Mouse (Mus musculus): ENCODE measurements around the gene Pcsk6.

The Pcsk6 gene

GRCm38 (mm10) chr7:66003865-66004638 lies 142.5 kb downstream of the Pcsk6 start:
- POLR2A ChIA-PET, result interaction anchor here in 2 of 4 experiments (0.8 to 1.0 kb wide), 2 partner anchors 17 to 75 kb away, joined by 4 read pairs; partner anchors contain the start of gene Selenos (in 1 of the 2)

GRCm38 (mm10) chr7:66005066-66005465 lies 143.5 kb downstream of the Pcsk6 start:
- POLR2A ChIA-PET, result no interaction called here

More at GRCm38 (mm10) chr7:66003865-66004638, 142.5 kb downstream of the Pcsk6 start:
- CTCF ChIA-PET, result interaction anchor here in 2 of 4 experiments (0.6 to 0.7 kb wide), 2 partner anchors 11 to 25 kb away, joined by 4 read pairs; no protein-coding TSS in a partner anchor

GRCm38 (mm10) chr7:66008161-66008891 lies 146.8 kb downstream of the Pcsk6 start:
- ChIA-PET POLR2A (interaction anchor here in 1 of 4 experiments (0.6 to 1.2 kb wide), 2 partner anchors 14 to 41 kb away, joined by 3 to 4 read pairs; no protein-coding TSS in a partner anchor), CTCF (interaction anchor here in 1 of 4 experiments (0.6 kb wide), 1 partner anchor 400 kb away, joined by 3 read pairs; no protein-coding TSS in a partner anchor)

More at GRCm38 (mm10) chr7:66005066-66005465, 143.5 kb downstream of the Pcsk6 start:
- CTCF ChIA-PET, result interaction anchor here in 2 of 4 experiments (0.6 to 0.7 kb wide), 2 partner anchors 12 to 24 kb away, joined by 4 read pairs; no protein-coding TSS in a partner anchor

GRCm38 (mm10) chr7:66008892-66009273 lies 147.3 kb downstream of the Pcsk6 start:
- ChIA-PET CTCF (interaction anchor here in 1 of 4 experiments (0.6 kb wide), 1 partner anchor 399 kb away, joined by 3 read pairs; no protein-coding TSS in a partner anchor), POLR2A (interaction anchor here in 1 of 4 experiments (0.6 kb wide), 1 partner anchor 40 kb away, joined by 4 read pairs; no protein-coding TSS in a partner anchor)

GRCm38 (mm10) chr7:66010518-66010917 lies 149.0 kb downstream of the Pcsk6 start:
- ChIA-PET POLR2A (interaction anchor here in 2 of 4 experiments (0.8 to 1.3 kb wide), 2 partner anchors 148 to 244 kb away, joined by 4 to 5 read pairs; no protein-coding TSS in a partner anchor), CTCF (no interaction called here)

- CTCF ChIA-PET, result interaction anchor here (0.5 to 1.5 kb wide), 7 partner anchors 9 to 1035 kb away, joined by 3 to 5 read pairs (median 3); no protein-coding TSS in a partner anchor
- POLR2A ChIA-PET, result interaction anchor here in 1 of 4 experiments (0.9 kb wide), 1 partner anchor 33 kb away, joined by 3 read pairs; no protein-coding TSS in a partner anchor
Observed at GRCm38 (mm10) chr7:66027747-66028146, 166.2 kb downstream of the Pcsk6 start.

- POLR2A ChIA-PET, result interaction anchor here in 1 of 4 experiments (1.0 kb wide), 1 partner anchor 11 kb away, joined by 3 read pairs; no protein-coding TSS in a partner anchor
- CTCF ChIA-PET, result interaction anchor here in 2 of 4 experiments (0.6 kb wide), 2 partner anchors 24 to 286 kb away, joined by 3 to 4 read pairs; no protein-coding TSS in a partner anchor
Observed at GRCm38 (mm10) chr7:66028766-66029512, 167.4 kb downstream of the Pcsk6 start.

GRCm38 (mm10) chr7:66036809-66037208 lies 175.3 kb downstream of the Pcsk6 start:
- POLR2A ChIA-PET, result no interaction called here
- CTCF ChIA-PET, result interaction anchor here in 1 of 4 experiments (1.0 kb wide), 1 partner anchor 10 kb away, joined by 3 read pairs; no protein-coding TSS in a partner anchor

- ChIA-PET POLR2A (no interaction called here), CTCF (interaction anchor here in 1 of 4 experiments (1.3 to 1.5 kb wide), 2 partner anchors 17 to 333 kb away, joined by 3 to 4 read pairs; no protein-coding TSS in a partner anchor)
Observed at GRCm38 (mm10) chr7:66038261-66038660, 176.7 kb downstream of the Pcsk6 start.

- CTCF ChIA-PET, result interaction anchor here in 1 of 4 experiments (1.3 to 1.5 kb wide), 2 partner anchors 17 to 334 kb away, joined by 3 to 4 read pairs; no protein-coding TSS in a partner anchor
- POLR2A ChIA-PET, result no interaction called here
Observed at GRCm38 (mm10) chr7:66038730-66039129, 177.2 kb downstream of the Pcsk6 start.

GRCm38 (mm10) chr7:66040026-66040814 lies 178.7 kb downstream of the Pcsk6 start:
- ChIA-PET CTCF (interaction anchor here in 1 of 4 experiments (0.6 kb wide), 1 partner anchor 61 kb away, joined by 6 read pairs; no protein-coding TSS in a partner anchor), POLR2A (interaction anchor here in 1 of 4 experiments (0.6 kb wide), 1 partner anchor 298 kb away, joined by 4 read pairs; no protein-coding TSS in a partner anchor)

- ChIA-PET CTCF (no interaction called here), POLR2A (interaction anchor here in 1 of 4 experiments (1.1 kb wide), 1 partner anchor 8 kb away, joined by 4 read pairs; no protein-coding TSS in a partner anchor)
Observed at GRCm38 (mm10) chr7:66043552-66044459, 182.3 kb downstream of the Pcsk6 start, which contains the start of gene Gm45213. Gm45213 (plus strand) TSS chr7:66043602.

- ChIA-PET CTCF (no interaction called here), POLR2A (interaction anchor here in 1 of 4 experiments (1.4 kb wide), 1 partner anchor 35 kb away, joined by 5 read pairs; the partner anchor contains the start of gene Selenos)
Observed at GRCm38 (mm10) chr7:66044617-66045016, 183.1 kb downstream of the Pcsk6 start.

GRCm38 (mm10) chr7:66046921-66047918 lies 185.7 kb downstream of the Pcsk6 start:
- ChIA-PET POLR2A (interaction anchor here in 3 of 4 experiments (0.7 to 4.0 kb wide), 4 partner anchors 13 to 33 kb away, joined by 3 to 15 read pairs (median 5); partner anchors contain the start of genes Selenos (in 1 of the 3) and Snrpa1 (in 1 of the 3)), CTCF (interaction anchor here in 2 of 4 experiments (1.2 to 1.4 kb wide), 3 partner anchors 8 to 342 kb away, joined by 3 to 5 read pairs (median 4); no protein-coding TSS in a partner anchor)
